Mouse (Mus musculus) retina, postnatal 1 day (tissue): ENCODE data around the gene Slc25a38.

ENCODE experiments used
- DNase-seq: peaks from one replicate; pipeline ENCODE4 v3.0.0-alpha.2; 2012

Gene Slc25a38

GRCm38 (mm10) chr9:120110211-120111018 lies at the start of gene Slc25a38:
Gene Slc25a38 (plus strand): TSS chr9:120110374.
- DNase-seq: peak; percentile 96

GRCm38 (mm10) chr9:120064317-120064716 lies 45.9 kb upstream of the Slc25a38 start:
- no peak for DNase-seq

DNA sequence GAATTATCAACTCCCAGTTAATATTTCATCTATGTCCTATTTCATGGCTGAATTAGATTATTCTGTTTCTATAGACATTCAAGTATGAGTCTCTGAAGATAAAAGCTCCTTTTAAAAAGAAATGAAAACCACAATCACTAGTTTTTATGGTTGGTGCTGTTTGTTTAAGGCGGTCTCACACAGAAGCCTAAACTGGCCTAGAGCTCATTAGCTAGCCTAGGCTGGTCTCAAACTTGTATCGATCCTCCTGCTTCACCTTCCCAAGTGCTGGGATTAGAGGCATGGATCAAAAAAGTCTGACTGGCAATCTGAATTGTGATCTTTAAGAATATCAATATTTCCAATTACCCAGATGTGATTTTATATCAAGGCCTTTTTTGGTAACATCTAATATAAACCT lies 42.6 kb upstream of the Slc25a38 start:
- DNase-seq: no peak

DNA sequence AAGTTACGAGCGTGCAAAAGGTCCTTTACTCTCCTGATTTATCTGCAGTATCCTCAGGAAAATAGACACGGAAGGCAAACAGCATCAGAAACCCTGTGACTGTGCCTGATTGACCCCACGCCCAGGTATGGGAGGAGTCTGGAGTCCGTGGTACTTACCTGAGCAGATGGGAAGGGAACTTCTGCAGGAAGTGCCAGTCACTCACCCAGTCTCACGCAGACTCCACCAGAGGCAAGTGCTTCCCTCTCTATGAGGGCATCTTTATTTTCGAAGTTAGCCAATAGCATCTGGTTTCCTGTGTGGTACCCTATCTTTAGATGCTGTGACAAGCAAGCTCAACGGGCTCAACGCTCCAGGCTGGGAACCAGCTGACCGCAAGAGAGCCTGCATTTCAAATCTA lies 42.1 kb upstream of the Slc25a38 start:
- no peak for DNase-seq

DNA sequence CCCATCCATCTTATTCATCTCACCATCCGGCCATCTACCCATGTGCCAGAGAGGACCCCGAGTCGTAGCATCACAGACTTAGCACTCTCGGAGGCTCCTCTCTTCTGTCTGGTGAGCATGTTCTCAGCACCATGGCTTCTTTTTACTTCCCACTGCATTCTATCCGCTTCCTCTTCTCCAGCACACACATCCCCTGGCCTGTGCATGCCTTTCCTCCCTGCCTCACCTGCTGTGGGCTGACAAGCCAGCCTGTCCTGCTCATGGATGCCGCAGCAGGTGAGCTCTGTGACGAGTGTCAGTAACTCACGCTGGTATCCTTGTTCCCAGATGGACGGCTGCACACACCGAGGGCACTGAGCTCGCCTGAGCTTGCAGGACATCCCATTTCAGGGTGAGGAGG lies 40.4 kb upstream of the Slc25a38 start, which contains the start of gene Cx3cr1:
Gene Cx3cr1, minus strand, starts transcription at position 101 of the 400 bp plus-strand sequence.
- no peak for DNase-seq

DNA sequence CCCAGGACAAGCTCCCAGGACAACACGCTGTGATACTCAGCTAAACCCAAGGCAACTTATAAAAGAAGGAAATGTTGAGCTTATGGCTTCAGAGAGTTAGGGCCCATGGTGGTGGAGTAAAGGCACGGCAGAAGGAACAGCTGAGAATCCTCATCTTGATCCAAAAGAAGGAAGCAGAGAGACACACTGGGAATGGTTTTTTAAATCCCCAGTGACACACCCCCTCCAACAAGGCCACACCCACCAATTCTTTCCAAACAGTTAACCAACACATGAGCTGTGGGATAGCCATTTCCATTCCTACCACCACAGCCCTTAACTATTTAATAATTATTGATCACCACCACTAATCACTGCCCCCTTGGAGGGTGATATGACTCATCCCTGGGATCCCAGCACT lies 38.9 kb upstream of the Slc25a38 start:
- no peak for DNase-seq

DNA sequence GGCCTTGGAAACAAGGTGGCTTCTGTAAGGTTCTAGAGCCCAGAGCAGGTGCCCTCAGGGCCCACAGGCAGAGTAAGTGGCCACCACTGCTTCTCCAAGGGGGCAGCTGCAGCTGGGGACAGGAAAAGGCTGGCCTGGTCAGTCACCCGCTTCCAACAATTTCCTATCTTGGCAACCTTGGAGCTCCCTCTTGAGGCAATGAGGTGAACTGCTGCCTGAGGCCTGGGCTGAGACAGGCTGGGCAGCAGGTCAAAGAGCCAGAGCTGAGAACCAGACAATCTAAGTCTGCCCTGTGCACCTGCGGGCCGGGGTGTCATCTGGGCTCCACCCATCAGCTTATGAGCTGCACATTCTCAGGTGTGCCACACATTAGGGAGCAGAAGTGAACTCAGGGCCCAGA lies 37.0 kb upstream of the Slc25a38 start:
- peak; percentile 83 for DNase-seq

- no peak for DNase-seq
Observed at GRCm38 (mm10) chr9:120074516-120074915, 35.7 kb upstream of the Slc25a38 start.

DNA sequence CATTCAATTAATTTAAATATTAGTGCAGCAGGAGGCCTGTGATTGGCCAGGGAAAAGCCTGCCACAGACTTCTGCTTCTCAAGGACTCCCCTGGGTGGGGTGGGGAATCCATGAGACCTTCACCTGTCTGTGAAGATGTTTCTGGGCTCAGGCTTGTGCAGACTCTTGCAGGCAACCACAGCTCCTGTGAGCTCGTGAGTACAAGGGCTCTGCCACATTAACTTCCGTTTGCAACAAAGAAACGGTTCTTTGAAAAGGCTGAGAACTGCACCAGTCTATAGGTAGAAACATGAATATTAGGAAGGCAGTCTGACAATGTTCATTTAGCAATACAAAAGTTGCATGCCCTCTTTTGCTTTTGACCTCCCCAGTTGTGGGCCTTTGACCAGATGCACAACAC lies 31.9 kb upstream of the Slc25a38 start:
- DNase-seq: no peak

DNA sequence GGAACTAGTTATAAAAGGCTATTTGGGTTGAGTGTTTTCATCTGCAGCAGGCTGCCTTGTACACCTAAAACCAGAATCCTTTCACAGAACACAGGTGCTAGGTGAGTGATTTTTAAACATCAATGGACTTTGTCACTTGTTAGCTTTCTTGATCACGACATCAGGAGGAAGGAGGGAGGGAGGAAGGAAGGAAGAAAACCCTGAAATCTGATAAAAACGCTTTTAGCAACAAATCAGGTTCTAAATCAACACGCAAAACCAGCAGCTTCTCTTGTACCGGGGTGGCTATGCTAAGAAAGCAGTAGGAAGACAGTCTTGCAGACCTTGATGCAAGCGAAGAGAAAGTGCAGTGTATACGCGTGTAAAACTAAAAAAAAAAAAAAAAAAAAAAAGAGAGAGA lies 30.3 kb upstream of the Slc25a38 start:
- DNase-seq: no peak

DNA sequence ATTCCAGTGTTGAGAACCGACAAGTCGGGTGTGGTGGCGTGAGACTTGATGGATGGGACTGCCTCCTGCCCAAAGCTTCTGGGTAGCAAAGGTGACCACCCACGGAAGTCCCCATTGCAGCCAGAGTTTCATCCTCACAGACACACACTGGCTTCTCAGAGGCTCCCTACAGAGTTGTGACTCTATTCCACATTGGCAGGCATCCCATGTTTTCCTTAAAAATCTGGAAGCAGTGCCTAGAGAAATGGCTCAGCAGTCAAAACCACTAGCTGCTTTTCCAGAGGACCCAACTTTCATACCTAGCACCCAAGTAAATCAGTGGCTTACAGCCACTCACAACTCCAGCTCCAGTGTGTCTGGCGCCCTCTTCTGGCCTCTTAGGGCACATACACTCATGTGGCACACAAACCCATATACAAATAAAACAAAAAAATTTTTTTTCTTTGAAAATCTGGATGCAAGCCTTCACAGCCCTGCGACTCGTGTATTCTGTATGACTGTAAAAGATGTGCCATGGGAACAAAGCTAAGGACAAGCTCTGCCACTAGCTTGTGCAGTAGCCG lies 29.5 kb upstream of the Slc25a38 start:
- no peak for DNase-seq

- no peak for DNase-seq
Observed at GRCm38 (mm10) chr9:120081247-120081646, 28.9 kb upstream of the Slc25a38 start.

DNA sequence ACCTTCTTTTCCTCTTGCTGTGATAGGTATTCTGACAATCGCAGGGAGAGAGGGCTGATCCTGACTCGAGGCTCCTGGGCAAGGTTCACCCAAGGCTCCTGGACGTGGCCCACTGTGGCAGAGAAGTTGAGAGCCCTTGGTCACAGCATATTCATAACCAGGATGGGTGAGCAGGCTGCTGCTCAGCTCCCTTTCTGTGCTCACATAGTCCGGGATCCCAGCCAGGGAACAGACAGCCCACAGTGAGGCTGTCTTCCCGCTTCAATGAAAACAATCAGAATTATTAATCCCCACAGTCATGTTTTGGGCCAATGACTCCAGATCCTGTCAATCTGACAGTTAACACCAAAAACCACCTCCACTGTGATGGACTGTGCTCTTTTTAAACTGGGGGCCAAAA lies 28.2 kb upstream of the Slc25a38 start:
- no peak for DNase-seq

- DNase-seq: no peak
Observed at GRCm38 (mm10) chr9:120082691-120083090, 27.5 kb upstream of the Slc25a38 start.

DNA sequence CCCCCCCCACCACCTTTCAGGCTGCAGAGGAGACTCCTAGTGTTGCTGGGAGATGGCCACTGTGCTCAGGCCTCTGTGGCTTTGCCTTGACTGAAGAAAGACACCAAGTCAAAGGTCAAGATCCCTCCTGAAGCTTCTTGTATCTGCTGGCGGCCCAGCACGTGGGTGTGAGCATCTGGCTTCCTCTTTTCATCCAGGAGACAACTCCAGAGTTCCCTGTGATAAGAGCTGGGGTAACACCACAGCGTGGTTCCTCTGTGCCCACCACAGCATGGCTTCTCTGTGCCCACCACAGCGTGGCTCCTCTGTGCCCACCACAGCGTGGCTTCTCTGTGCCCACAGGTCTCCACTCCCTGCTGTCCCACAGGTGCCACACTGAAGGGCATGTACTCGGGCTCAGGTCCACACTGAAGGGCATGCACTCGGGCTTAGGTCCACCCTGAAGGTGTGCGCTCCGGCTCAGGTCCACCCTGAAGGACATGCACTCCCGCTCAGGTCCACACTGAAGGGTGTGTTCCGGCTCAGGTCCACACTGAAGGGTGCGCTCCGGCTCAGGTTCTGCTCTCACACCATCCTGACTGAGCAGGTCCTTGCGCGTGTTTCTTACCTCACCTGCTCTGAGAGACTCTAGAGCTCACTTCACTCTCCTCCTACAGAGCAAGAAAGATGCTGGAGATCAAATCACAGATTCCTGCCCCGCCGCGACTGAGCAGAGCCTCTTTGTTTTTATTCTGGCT lies 26.8 kb upstream of the Slc25a38 start:
- DNase-seq: no peak

GRCm38 (mm10) chr9:120084406-120084805 lies 25.8 kb upstream of the Slc25a38 start:
- no peak for DNase-seq

GRCm38 (mm10) chr9:120089125-120089524 lies 21.0 kb upstream of the Slc25a38 start:
- DNase-seq: no peak

GRCm38 (mm10) chr9:120091086-120091485 lies 19.1 kb upstream of the Slc25a38 start:
- no peak for DNase-seq

- DNase-seq: no peak
Observed at GRCm38 (mm10) chr9:120091696-120092238, 18.4 kb upstream of the Slc25a38 start, which contains the start of gene Ccr8. Gene Ccr8 (plus strand): TSS chr9:120092114.

- DNase-seq: no peak
Observed at GRCm38 (mm10) chr9:120093701-120094100, 16.5 kb upstream of the Slc25a38 start.

DNA sequence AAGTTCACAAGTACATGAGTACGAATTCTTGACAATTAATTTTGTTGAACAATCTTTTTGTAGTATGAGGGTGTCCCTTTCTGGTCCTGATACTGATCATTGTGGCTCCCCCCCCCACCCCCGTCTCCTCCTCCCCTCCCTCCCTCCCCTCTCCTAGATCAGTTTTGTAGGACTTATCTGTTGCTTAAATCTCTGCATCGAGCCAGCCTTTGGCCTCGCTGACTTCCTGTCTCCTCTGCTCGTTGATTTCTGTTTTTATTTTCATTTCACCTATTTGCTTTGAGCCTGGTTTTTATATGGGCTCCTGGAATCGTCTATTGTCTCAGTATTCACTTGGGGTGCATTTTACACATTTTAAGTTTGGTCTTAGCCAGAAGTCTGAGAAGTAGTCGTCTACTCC lies 14.3 kb upstream of the Slc25a38 start:
- no peak for DNase-seq

GRCm38 (mm10) chr9:120098682-120099081 lies 11.5 kb upstream of the Slc25a38 start:
- peak; percentile 77 for DNase-seq

DNA sequence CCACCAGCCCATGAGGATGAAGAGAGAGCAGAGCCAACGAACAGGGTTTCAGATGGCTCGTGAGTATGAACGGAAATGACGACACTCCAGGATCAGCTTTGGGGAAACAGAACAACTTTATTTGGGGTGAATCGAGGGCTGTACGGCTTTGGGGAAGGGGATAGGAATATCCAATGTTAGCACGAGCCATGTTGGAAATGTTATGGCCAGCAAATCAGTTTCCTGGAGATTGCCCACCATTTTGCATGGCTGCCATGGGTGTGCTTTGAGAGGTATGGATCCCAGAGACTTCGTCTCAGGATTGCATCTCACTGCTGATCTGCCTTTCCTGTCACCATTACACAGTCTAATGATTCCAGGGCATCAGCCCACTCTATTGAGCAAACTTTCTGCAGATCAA lies 10.9 kb upstream of the Slc25a38 start:
- no peak for DNase-seq

- no peak for DNase-seq
Observed at GRCm38 (mm10) chr9:120101165-120101564, 9.0 kb upstream of the Slc25a38 start.
